Mouse (Mus musculus) myocyte (in vitro differentiated cells): ENCODE results near the gene Dvl2. TPM values are rescaled to one million over a fixed set of nuclear protein-coding genes. Genes with fewer than 3 reads are reported as not detected.

Experiments used
- H3K27me3 ChIP-seq: one replicate; pipeline ENCODE4 v1.6.1; 2011; ENCODE audit not compliant: control insufficient read depth, insufficient read depth, insufficient read length
- H3K36me3 ChIP-seq: one replicate; pipeline ENCODE4 v1.6.1; 2011; ENCODE audit not compliant: control insufficient read depth, insufficient read depth
- H3K4me2 ChIP-seq: one replicate; pipeline ENCODE4 v1.6.1; 2011; ENCODE audit warnings: low read depth, control low read depth
- H3K4me3 ChIP-seq: one replicate; pipeline ENCODE4 v1.5.1; 2011; ENCODE audit warnings: mild to moderate bottlenecking, control low read depth, moderate library complexity
- H3K79me2 ChIP-seq: one replicate; pipeline ENCODE4 v1.6.1; 2011; ENCODE audit not compliant: control insufficient read depth, insufficient read depth
- H3ac ChIP-seq: one replicate; pipeline ENCODE4 v1.6.1; 2011; ENCODE audit not compliant: control insufficient read depth, insufficient read length
- CEBPB ChIP-seq: IDR thresholded peaks from 2 replicates; pipeline ENCODE4 v1.6.1; 2011; ENCODE audit warnings: mild to moderate bottlenecking, moderate library complexity; ENCODE audit not compliant: poor library complexity, insufficient read depth, severe bottlenecking
- E2F4 ChIP-seq: IDR thresholded peaks from one replicate; pipeline ENCODE4 v1.6.1; 2011; ENCODE audit warnings: mild to moderate bottlenecking, control low read depth, moderate library complexity; ENCODE audit not compliant: insufficient read depth
- MAX ChIP-seq: IDR thresholded peaks from one replicate; pipeline ENCODE4 v1.6.1; 2011; ENCODE audit warnings: low read depth, mild to moderate bottlenecking, control low read depth
- MYOD1 ChIP-seq, 3 experiments: IDR thresholded peaks; one replicate each; pipeline ENCODE4 v1.6.1; 2011; ENCODE audit warnings: control low read depth in 2 of 3, low read depth in 2 of 3, mild to moderate bottlenecking in 2 of 3, moderate library complexity in 1 of 3; ENCODE audit not compliant: insufficient read length in 2 of 3, control insufficient read depth in 1 of 3
- POLR2A ChIP-seq: IDR thresholded peaks from one replicate; pipeline ENCODE4 v1.6.1; 2011; ENCODE audit warnings: low read depth, mild to moderate bottlenecking, control low read depth, moderate library complexity; ENCODE audit not compliant: insufficient read length
- POLR2AphosphoS2 ChIP-seq: IDR thresholded peaks from one replicate; pipeline ENCODE4 v1.6.1; 2011; ENCODE audit warnings: low read depth, control low read depth; ENCODE audit not compliant: insufficient read length
- REST ChIP-seq: IDR thresholded peaks from one replicate; pipeline ENCODE4 v1.6.1; 2011; ENCODE audit warnings: mild to moderate bottlenecking, control low read depth, moderate library complexity; ENCODE audit not compliant: insufficient read depth, insufficient read length
- SRF ChIP-seq: IDR thresholded peaks from one replicate; pipeline ENCODE4 v1.6.1; 2011; ENCODE audit warnings: low read depth; ENCODE audit not compliant: control insufficient read depth, insufficient read length
- TCF12 ChIP-seq: IDR thresholded peaks from one replicate; pipeline ENCODE4 v1.6.1; 2011; ENCODE audit warnings: mild to moderate bottlenecking, control low read depth; ENCODE audit not compliant: poor library complexity, insufficient read depth, severe bottlenecking
- TCF3 ChIP-seq: IDR thresholded peaks from one replicate; pipeline ENCODE4 v1.6.1; 2011; ENCODE audit warnings: low read depth, control low read depth; ENCODE audit not compliant: insufficient read length
- USF1 ChIP-seq: IDR thresholded peaks from one replicate; pipeline ENCODE4 v1.6.1; 2011; ENCODE audit warnings: low read depth, mild to moderate bottlenecking, control low read depth, moderate library complexity
- polyA plus RNA-seq: library from polyadenylated mRNA; unstranded; fragments of >200 nt; fragmentation: generic; extraction: Trizol; gene quantifications from one replicate; pipeline ENCODE4 v1.2.1, GENCODE M21; 2012; ENCODE audit warnings: missing spikeins

Dvl2 gene
- polyA plus RNA-seq, 1 experiment, result 24.3 TPM

DNA sequence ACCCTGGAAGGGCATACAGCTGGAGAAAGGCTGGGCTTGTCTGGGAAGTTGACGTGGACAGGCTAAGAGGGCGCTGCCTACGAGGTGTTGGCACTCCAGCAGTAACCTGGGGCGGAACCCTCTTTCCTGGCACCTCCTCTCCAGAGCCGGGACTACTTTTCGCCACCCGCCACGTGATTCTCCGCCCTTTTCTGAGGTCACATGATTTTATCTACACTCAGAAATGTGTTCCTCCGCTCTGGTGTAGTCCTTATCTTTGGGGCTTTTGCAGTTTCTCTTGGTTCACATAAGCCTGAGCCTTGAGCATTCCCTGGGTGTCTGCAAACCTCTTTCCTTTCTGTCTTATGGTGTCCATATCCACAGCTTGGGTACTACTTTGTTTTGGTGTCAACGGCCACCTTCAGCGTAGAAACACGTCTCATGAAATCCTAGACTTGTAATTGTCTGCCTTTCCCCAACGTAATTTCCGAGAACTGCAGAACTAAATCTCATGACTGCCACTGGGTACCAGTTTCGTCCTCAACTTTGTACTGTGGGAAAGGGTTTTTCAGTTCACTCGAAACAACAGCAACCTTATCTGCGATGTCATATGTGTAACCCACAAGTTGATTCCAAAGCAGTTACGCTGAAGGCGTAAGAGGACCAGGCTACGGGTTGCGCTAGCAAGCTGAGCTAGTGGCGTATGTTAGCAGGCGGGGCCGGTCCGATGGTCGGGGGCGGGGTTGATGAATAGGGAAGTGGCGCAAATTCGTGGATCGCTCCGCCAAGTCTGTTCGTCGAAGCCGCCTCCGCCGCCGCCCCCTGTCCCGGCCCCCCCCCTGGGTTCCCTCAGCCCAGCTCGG is 9.3 kb upstream of the Dvl2 start, which contains the start of gene Gabarap:
Gene Gabarap (plus strand): TSS at position 294 of the 842 bp plus-strand sequence.
- H3K4me3 ChIP-seq, result peak within 1 kb of the TSS; percentile 61
- peaks cover 33% of the 10 kb centered on the region for H3K36me3 ChIP-seq
- no peak for TF ChIP-seq TCF3
- TF ChIP-seq REST, result no peak
- peak; percentile 100 for TF ChIP-seq USF1
- peak; percentile 82 for TF ChIP-seq POLR2A
- no peak for TF ChIP-seq MAX
- TF ChIP-seq TCF12, result no peak
- TF ChIP-seq MYOD1 (IDR thresholded peaks at IDR 0.05; ENCODE audit: control insufficient read depth in 1 of 3, insufficient read length in 2 of 3, low read depth in 2 of 3), result peak in 1 of 3 experiments; percentile 20
- TF ChIP-seq CEBPB, result no peak
- TF ChIP-seq POLR2AphosphoS2, result peak; percentile 99
- peak; percentile 29 for TF ChIP-seq SRF
- TF ChIP-seq E2F4, result no peak
- H3K4me2 ChIP-seq, result peak within 1 kb of the TSS; percentile 80
- peaks cover 38% of the 10 kb centered on the region for H3K79me2 ChIP-seq
- H3K27me3 ChIP-seq, result no peaks in the 10 kb centered on the region
- peak within 1 kb of the TSS; percentile 70 for H3ac ChIP-seq

GRCm38 (mm10) chr11:69991711-69992110 is 8.7 kb upstream of the Dvl2 start:
- no peaks in the 10 kb centered on the region for H3K27me3 ChIP-seq
- peak overlapping the region; percentile 61 for H3K4me3 ChIP-seq
- TF ChIP-seq REST (no peak), CEBPB (no peak), POLR2A (no peak), MYOD1 (IDR thresholded peaks at IDR 0.05; ENCODE audit: control insufficient read depth in 1 of 3, insufficient read length in 2 of 3, low read depth in 2 of 3) (no peak), SRF (no peak)
- H3K4me2 ChIP-seq, result peak overlapping the region; percentile 80
- peak overlapping the region; percentile 70 for H3ac ChIP-seq
- H3K79me2 ChIP-seq, result peaks cover 43% of the 10 kb centered on the region
- H3K36me3 ChIP-seq, result peaks cover 33% of the 10 kb centered on the region

DNA sequence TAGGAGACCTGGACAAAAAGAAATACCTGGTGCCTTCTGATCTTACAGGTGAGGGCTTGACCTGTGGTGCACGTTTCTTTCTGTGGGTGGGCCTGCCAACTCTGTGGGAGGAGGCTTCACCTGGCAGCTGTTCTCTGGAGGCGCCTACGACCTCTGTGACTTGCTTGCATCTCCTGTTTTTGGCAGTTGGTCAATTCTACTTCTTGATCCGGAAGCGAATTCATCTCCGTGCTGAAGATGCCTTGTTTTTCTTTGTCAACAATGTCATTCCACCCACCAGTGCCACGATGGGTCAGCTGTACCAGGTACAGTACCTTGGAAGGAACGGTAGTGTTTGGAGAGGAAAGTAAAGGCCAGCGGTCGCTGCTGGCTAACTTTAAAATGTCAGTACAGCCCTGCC is 8.0 kb upstream of the Dvl2 start:
- Histone ChIP-seq H3ac (peak overlapping the region; percentile 70), H3K4me2 (peak overlapping the region; percentile 80), H3K79me2 (peaks cover 44% of the 10 kb centered on the region), H3K27me3 (no peaks in the 10 kb centered on the region), H3K4me3 (peak overlapping the region; percentile 61), H3K36me3 (peaks cover 33% of the 10 kb centered on the region)
- TF ChIP-seq MYOD1 (IDR thresholded peaks at IDR 0.05; ENCODE audit: control insufficient read depth in 1 of 3, insufficient read length in 2 of 3, low read depth in 2 of 3), result no peak
- TF ChIP-seq TCF3, result no peak
- no peak for TF ChIP-seq E2F4
- TF ChIP-seq POLR2A, result no peak
- no peak for TF ChIP-seq CEBPB

- Histone ChIP-seq H3K27me3 (no peaks in the 10 kb centered on the region), H3K4me3 (peak overlapping the region; percentile 61), H3K79me2 (peaks cover 49% of the 10 kb centered on the region), H3K36me3 (peaks cover 33% of the 10 kb centered on the region), H3ac (peak overlapping the region; percentile 70), H3K4me2 (peak overlapping the region; percentile 80)
- TF ChIP-seq TCF3, result no peak
Measured at GRCm38 (mm10) chr11:69992932-69993331, 7.5 kb upstream of the Dvl2 start.

GRCm38 (mm10) chr11:69994401-69995090 is 5.8 kb upstream of the Dvl2 start:
- TF ChIP-seq MYOD1 (IDR thresholded peaks at IDR 0.05; ENCODE audit: control insufficient read depth in 1 of 3, insufficient read length in 2 of 3, low read depth in 2 of 3), result no peak
- no peak for TF ChIP-seq CEBPB
- Histone ChIP-seq H3K4me3 (peak overlapping the region; percentile 100), H3K4me2 (peak overlapping the region; percentile 66), H3K36me3 (peaks cover 32% of the 10 kb centered on the region), H3K27me3 (no peaks in the 10 kb centered on the region), H3K79me2 (peaks cover 55% of the 10 kb centered on the region), H3ac (no peak overlapping the region)
